Mouse (Mus musculus) heart, postnatal 25 days (tissue): ENCODE measurements around the gene Snap47. TPM values are rescaled to one million over a fixed set of nuclear protein-coding genes. Genes with fewer than 3 reads are reported as not detected.
"Not testable (repeated sequence)": the region's sequence is repeated elsewhere in the genome, so short reads cannot be mapped to it uniquely, and the experiment has no call there.

Source experiments
- DNase-seq: peaks from one replicate; pipeline ENCODE4 v3.0.0; 2022; ENCODE audit warnings: low spot score
- intact Hi-C: fragments of 180-260 bp; cut with DNase I; formaldehyde crosslinking; loops from one replicate; pipeline ENCODE4 v1.15.1; 2025
- total RNA-seq, 2 experiments: library from RNA; stranded (reverse); gene quantifications; 2 replicates each; pipeline ENCODE4 v1.2.3; 2021

The Snap47 gene
- total RNA-seq, 2 experiments from 2014 or later = 35.4 to 37.0 TPM

GRCm38 (mm10) chr11:59384441-59384959 lies 66.5 kb downstream of the Snap47 start:
- intact Hi-C loops = no loop called here
- DNase-seq = no peak

GRCm38 (mm10) chr11:59379547-59379946 lies 71.4 kb downstream of the Snap47 start:
- intact Hi-C loops = no loop called here

DNA sequence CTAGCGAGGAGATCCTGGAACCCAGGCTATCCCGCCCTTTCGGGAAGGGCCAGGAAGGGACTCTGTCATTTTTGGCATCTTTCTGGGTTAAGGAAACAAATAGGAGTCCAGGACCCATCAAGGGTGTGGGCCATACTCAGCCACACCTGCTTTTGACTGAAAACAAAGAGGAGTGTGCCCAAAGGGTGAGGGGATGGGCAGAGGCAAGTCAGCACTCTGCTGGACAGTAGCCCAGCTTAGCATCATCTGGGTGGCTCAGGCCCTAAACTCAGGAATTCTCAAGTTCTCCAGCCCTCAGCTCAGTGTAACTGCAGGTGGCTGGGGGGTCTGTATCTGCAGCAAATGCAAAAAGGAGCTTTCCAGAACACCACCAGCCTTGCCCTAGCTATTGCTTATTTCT lies 73.0 kb downstream of the Snap47 start:
- intact Hi-C loops = no loop called here
- no peak for DNase-seq

More at GRCm38 (mm10) chr11:59379547-59379946, 71.4 kb downstream of the Snap47 start:
- no peak for DNase-seq

GRCm38 (mm10) chr11:59375475-59375874 lies 75.5 kb downstream of the Snap47 start, which contains the start of gene Prss38:
Gene Prss38, minus strand, starts transcription at chr11:59375657.
- DNase-seq = no peak
- intact Hi-C loops = no loop called here

DNA sequence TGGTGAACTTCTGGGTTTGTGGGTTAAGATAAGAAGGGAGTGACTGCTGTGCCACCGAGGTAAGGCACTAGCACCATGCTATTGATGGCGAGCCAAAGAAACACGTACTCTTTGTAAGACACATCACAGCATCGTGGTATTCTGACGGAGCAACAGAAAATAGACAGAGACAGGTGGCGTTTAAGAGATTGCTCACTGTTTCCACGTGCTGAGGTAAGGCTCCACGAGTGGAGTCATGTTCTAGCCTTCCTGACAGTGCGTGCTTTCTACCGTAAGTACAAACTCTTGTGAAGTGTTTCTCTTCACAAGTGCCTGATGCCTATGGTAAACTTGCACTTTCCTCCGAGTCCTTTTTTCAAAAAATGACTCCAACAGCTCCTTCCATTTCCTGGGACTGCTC lies 81.1 kb downstream of the Snap47 start:
- intact Hi-C loops = loop anchor here (5.0 kb wide), 1 partner anchor 63 kb away; the partner anchor contains the start of gene Wnt9a
- DNase-seq = no peak

GRCm38 (mm10) chr11:59367955-59368354 lies 83.0 kb downstream of the Snap47 start:
- DNase-seq = not testable (repeated sequence)
- intact Hi-C loops = loop anchor here (5.0 kb wide), 1 partner anchor 61 kb away; the partner anchor contains the start of gene Wnt9a

GRCm38 (mm10) chr11:59366633-59367032 lies 84.4 kb downstream of the Snap47 start:
- no peak for DNase-seq
- intact Hi-C loops = loop anchor here (5.0 kb wide), 1 partner anchor 59 kb away; the partner anchor contains the start of gene Wnt9a

GRCm38 (mm10) chr11:59366031-59366430 lies 85.0 kb downstream of the Snap47 start:
- intact Hi-C loops = loop anchor here (5.0 kb wide), 1 partner anchor 59 kb away; the partner anchor contains the start of gene Wnt9a
- DNase-seq = no peak

GRCm38 (mm10) chr11:59364417-59364816 lies 86.6 kb downstream of the Snap47 start:
- intact Hi-C loops = no loop called here

GRCm38 (mm10) chr11:59364007-59364406 lies 87.0 kb downstream of the Snap47 start:
- intact Hi-C loops = no loop called here

More at GRCm38 (mm10) chr11:59364417-59364816, 86.6 kb downstream of the Snap47 start:
- no peak for DNase-seq

GRCm38 (mm10) chr11:59361291-59361690 lies 89.7 kb downstream of the Snap47 start:
- intact Hi-C loops = no loop called here
- no peak for DNase-seq

More at GRCm38 (mm10) chr11:59364007-59364406, 87.0 kb downstream of the Snap47 start:
- no peak for DNase-seq

Other genes with a start within 250 kb of the Snap47 start
- gene Mrpl55, start 248.7 kb downstream of the Snap47 start, total RNA-seq = 100 to 1,000 TPM; 118 to 122 TPM
- 1 to 10 TPM; 8.3 to 8.7 TPM for gene 2310033P09Rik, start 242.9 kb downstream of the Snap47 start, total RNA-seq
- gene Arf1, start 222.9 kb downstream of the Snap47 start, total RNA-seq = 100 to 1,000 TPM; 252 to 265 TPM
- not detected for gene Wnt3a, start 160.4 kb downstream of the Snap47 start, total RNA-seq
- 1 to 10 TPM; 5.6 to 6.6 TPM for gene Wnt9a, start 144.3 kb downstream of the Snap47 start, total RNA-seq
- gene Prss38, start 75.5 kb downstream of the Snap47 start, total RNA-seq = not detected
- gene Jmjd4, start 1.1 kb downstream of the Snap47 start, total RNA-seq = 10 to 100 TPM; 11.9 to 13.0 TPM
- 1 to 10 TPM; 4.8 to 5.0 TPM for gene Zfp867, start 21.3 kb upstream of the Snap47 start, total RNA-seq
- gene Zkscan17, start 75.6 kb upstream of the Snap47 start, total RNA-seq = 10 to 100 TPM; 14.4 to 18.2 TPM
- under 1 TPM; 0.44 to 0.59 TPM for gene Nlrp3, start 90.4 kb upstream of the Snap47 start, total RNA-seq
- gene Olfr222, start 125.0 kb upstream of the Snap47 start, total RNA-seq = not detected
- gene Olfr223, start 142.1 kb upstream of the Snap47 start, total RNA-seq = not detected
- gene Mprip, start 210.1 kb upstream of the Snap47 start, total RNA-seq = 100 to 1,000 TPM; 149 to 151 TPM